Mouse (Mus musculus): Measurements from ENCODE around the gene Rnase1.

- TF ChIP-seq CTCF (IDR thresholded peaks at IDR 0.05; ENCODE audit: low read depth) (no peak), EP300 (IDR thresholded peaks at IDR 0.05; ENCODE audit: low read depth) (no peak)
Measured at GRCm38 (mm10) chr14:51140342-51140741, 6.2 kb downstream of the Rnase1 start.

Measured in liver, embryonic 14.5 days (tissue).